Mouse (Mus musculus) lung, postnatal 36 days (tissue): ENCODE results near the gene Olfr122.

ENCODE experiments used
- DNase-seq: peaks from one replicate; pipeline ENCODE4 v3.0.0; 2022; ENCODE audit warnings: mixed read lengths

Olfr122 gene

GRCm38 (mm10) chr17:37768307-37768706 lies at the start of gene Olfr122:
Gene Olfr122 (plus strand): TSS chr17:37768607.
- no peak for DNase-seq

GRCm38 (mm10) chr17:37721508-37721907 lies 46.9 kb upstream of the Olfr122 start, which contains the start of gene Olfr120:
Gene Olfr120 (plus strand): TSS chr17:37721808.
- DNase-seq = no peak

GRCm38 (mm10) chr17:37738070-37738469 lies 30.3 kb upstream of the Olfr122 start:
- no peak for DNase-seq

DNA sequence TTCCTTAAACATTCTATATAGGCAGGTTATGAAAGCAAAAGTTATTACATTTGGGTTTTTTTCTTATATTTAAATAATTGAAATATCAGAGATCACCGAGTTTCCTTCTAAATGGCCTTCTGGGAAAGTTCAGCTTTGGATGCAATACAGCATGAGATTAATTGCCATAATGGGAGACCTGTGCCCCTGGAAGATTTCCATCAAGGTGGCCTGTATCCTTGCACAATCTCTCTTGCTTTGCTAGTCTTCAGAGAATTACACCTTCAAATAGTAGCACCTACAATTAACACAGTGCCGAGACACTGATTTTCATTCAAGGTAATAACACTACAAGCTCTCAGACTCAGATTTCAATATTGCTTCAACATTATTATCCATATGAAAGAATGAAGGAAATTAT lies 24.8 kb downstream of the Olfr122 start, which contains the start of gene Olfr123:
Gene Olfr123, plus strand, starts transcription at position 301 of the 400 bp plus-strand sequence.
- DNase-seq = no peak

- DNase-seq = no peak
Observed at GRCm38 (mm10) chr17:37799588-37799987, 31.2 kb downstream of the Olfr122 start, which contains the start of gene Olfr124. Gene Olfr124 (plus strand): TSS chr17:37799888.
